Mouse (Mus musculus): ENCODE results near the gene Hdgf. TPM values are rescaled to one million over a fixed set of nuclear protein-coding genes. Genes with fewer than 3 reads are reported as not detected.
"Not testable (repeated sequence)": the region's sequence is repeated elsewhere in the genome, so short reads cannot be mapped to it uniquely, and the experiment has no call there.

The Hdgf gene
- polyA plus RNA-seq, 1 experiment from 2014 or later: 229 TPM

DNA sequence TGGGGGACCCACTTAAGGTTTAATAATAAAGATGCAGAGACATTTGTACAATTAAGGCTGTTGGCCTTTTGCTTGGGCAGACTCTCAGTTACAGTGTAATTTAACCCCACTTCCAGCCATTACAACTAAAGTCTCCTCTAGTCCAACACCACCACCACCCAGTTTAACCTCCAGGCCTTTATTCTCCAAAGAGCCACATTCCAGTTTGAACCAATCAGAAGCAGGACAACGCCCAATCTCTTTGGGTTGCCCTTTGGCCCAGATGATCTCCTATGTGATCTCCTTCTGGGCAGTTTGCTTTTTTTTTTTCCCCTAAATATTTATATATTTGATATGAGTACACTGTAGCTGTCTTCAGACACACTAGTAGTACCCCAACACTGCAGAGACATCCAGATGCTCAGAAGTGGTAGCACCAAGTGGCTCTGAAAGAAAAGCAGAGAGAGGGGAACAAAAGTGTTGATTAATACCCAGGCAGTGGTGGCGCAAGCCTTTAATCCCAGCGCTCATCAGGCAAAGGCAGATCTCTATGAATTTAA is 12.7 kb upstream of the Hdgf start:
- H3K9ac ChIP-seq: no peak overlapping the region
- H3K9me3 ChIP-seq: no peaks in the 10 kb centered on the region
- no peak overlapping the region for H3K4me3 ChIP-seq (replicated peaks)
- no peak overlapping the region for H3K4me2 ChIP-seq (replicated peaks)
- 78% methylated on average over 3 of the region's 3 CpGs for WGBS
- no peaks in the 10 kb centered on the region for H3K4me1 ChIP-seq (replicated peaks)
- H3K36me3 ChIP-seq: no peaks in the 10 kb centered on the region
- no peak for ATAC-seq
- H3K27me3 ChIP-seq (replicated peaks): no peaks in the 10 kb centered on the region
- H3K27ac ChIP-seq: no peak overlapping the region

DNA sequence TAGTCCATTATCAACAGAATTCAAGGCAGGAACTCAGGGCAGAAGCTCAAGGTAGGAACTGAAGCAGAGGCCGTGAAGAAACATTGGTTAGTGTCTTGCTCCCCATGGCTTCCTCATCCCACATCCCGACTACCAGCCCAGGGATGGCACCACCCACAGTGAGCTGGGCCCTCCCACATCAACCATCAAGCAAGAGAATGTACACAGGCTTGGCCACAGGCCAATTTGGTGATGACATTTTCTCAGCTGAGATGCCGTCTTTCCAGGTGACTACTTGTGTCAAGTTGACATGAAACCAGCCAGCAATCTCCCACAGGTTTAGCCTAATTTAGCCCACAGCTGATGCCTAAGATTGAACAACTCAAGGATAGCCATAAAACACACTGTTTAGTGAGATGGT is 6.9 kb upstream of the Hdgf start:
- WGBS: 75% methylated on average over 3 of the region's 3 CpGs
- H3K4me3 ChIP-seq (replicated peaks): no peak overlapping the region
- no peak overlapping the region for H3K4me2 ChIP-seq (replicated peaks)
- H3K27ac ChIP-seq: no peak overlapping the region
- H3K27me3 ChIP-seq (replicated peaks): no peaks in the 10 kb centered on the region
- no peak for ATAC-seq
- no peaks in the 10 kb centered on the region for H3K4me1 ChIP-seq (replicated peaks)
- no peaks in the 10 kb centered on the region for H3K9me3 ChIP-seq
- no peaks in the 10 kb centered on the region for H3K36me3 ChIP-seq
- H3K9ac ChIP-seq: no peak overlapping the region

DNA sequence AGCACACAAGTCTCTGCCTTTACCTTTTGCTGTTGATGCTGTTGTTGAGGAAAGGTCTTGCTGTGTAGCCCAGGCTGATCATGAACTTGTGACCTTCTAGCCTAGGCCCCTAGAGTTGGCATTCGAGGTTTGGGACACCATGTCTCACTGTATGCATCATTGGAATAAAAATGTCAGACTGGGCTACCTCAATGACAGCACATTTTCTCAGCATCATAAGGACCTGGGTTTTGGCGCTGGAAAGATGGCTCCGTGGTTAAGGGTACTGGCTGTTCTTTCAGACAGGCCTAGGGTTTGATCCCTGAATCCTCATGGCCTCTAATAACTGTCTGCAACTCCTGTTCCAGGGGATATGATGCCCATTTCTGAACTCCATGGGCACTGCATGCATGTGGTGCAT is 6.3 kb upstream of the Hdgf start:
- Histone ChIP-seq H3K4me1 (replicated peaks) (no peaks in the 10 kb centered on the region), H3K9me3 (no peaks in the 10 kb centered on the region), H3K27me3 (replicated peaks) (no peaks in the 10 kb centered on the region), H3K27ac (no peak overlapping the region), H3K9ac (no peak overlapping the region), H3K4me2 (replicated peaks) (no peak overlapping the region), H3K36me3 (no peaks in the 10 kb centered on the region), H3K4me3 (replicated peaks) (no peak overlapping the region)
- 82% methylated on average over 3 of the region's 3 CpGs for WGBS
- no peak for ATAC-seq

DNA sequence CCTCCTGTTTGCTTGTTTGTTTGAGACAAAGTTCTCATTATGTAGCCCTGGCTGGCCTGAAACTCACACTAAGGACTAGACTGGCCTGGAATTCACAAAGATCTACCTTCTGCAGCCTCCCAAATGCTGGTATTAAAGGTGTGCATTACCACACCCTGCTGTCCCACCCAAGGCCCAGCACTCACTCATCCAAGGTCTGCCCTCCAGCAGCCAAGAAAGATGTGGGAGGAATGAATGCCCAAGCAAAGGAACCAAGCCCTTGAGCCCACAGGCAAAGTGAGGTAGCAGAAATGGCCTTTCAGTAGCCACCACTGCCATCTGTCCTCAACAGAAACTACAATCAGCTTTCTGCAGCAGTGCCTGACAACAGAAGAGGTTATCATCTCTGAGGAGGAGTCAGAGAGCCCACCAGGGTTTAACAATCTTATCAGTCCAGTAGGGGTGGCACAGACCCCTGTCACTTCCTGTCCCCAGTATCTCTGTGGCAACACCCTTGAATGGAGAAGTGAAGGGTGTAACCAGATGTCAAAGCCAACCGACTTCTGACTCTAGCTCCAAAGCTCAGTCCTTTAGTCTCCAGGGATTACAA is 5.0 kb upstream of the Hdgf start:
- ATAC-seq: no peak

DNA sequence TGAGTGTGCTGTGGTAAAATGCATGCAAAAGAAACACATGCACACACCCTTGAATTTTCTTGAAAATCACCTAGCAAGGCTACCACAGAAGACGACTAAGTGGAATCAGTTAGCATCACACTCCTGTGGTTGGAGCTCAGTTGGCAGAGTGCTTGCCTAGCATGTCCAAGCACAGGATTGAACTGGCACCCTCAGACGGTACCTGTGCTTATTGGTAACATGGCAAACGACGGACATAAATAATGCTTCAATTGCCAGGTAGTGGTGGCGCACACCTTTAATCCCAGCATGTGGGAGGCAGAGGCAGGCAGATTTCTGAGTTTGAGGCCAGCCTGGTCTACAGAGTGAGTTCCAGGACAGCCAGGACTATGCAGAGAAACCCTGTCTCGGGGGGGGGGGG is 4.2 kb upstream of the Hdgf start:
- not testable (repeated sequence) for H3K27me3 ChIP-seq (replicated peaks); ATAC-seq; H3K36me3 ChIP-seq; H3K4me2 ChIP-seq (replicated peaks); H3K4me1 ChIP-seq (replicated peaks); H3K9ac ChIP-seq; H3K9me3 ChIP-seq; H3K27ac ChIP-seq; H3K4me3 ChIP-seq (replicated peaks)
- 76% methylated on average over 6 of the region's 6 CpGs for WGBS

More for the DNA sequence above, 5.0 kb upstream of the Hdgf start:
- Histone ChIP-seq H3K27ac (no peak overlapping the region), H3K4me1 (replicated peaks) (no peaks in the 10 kb centered on the region), H3K36me3 (no peaks in the 10 kb centered on the region), H3K27me3 (replicated peaks) (no peaks in the 10 kb centered on the region), H3K4me3 (replicated peaks) (no peak overlapping the region), H3K9me3 (no peaks in the 10 kb centered on the region), H3K9ac (no peak overlapping the region), H3K4me2 (replicated peaks) (no peak overlapping the region)
- 27% methylated on average over 1 of the region's 1 CpGs for WGBS

DNA sequence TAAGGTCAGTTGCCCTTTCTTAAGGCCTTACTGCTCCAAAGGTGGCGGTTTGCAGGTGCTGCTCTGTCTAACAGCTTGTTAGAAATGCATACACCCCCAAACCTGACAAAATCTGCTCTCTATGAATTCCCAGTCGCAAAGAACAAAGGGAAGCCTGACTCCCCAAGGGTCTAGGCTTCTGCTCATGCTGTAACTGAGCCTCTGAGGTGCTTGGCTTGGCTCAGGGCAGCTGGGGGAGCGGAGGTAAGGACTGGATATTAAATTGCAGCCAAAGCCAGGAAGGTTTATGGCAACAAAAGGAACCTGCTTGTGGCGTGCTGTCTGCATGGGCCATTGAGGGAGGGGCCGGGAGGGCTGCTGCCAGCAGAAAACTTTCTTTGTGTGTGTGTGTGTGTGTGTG is 2.3 kb upstream of the Hdgf start:
- no peak overlapping the region for H3K9ac ChIP-seq
- H3K27ac ChIP-seq: no peak overlapping the region
- no peak overlapping the region for H3K4me3 ChIP-seq (replicated peaks)
- no peaks in the 10 kb centered on the region for H3K27me3 ChIP-seq (replicated peaks)
- no peak for ATAC-seq
- peaks cover 13% of the 10 kb centered on the region for H3K4me1 ChIP-seq (replicated peaks)
- no peak overlapping the region for H3K4me2 ChIP-seq (replicated peaks)
- WGBS: 58% methylated on average over 5 of the region's 5 CpGs
- no peaks in the 10 kb centered on the region for H3K36me3 ChIP-seq
- no peaks in the 10 kb centered on the region for H3K9me3 ChIP-seq

DNA sequence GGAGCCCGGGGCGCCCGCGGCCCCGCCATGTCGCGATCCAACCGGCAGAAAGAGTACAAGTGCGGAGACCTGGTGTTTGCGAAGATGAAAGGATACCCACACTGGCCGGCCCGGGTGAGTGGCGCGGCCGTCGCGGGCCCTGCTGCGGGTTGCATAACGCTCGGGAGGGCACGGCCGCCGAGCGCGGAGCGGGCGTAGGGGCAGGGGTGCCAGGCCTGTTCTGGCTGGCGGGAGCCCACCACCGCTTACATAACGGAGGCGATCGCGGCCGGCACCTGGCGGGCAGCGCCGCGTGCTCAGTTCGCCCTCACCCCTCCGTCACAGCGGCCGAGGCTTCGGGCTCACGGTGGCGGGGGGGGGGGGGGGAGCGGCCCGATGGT is 470 bp downstream of the Hdgf start:
- WGBS: 0% methylated on average over 39 of the region's 47 CpGs
- ATAC-seq: peak; percentile 5; the same call in 1 of the 2 replicates
- H3K27me3 ChIP-seq (replicated peaks): no peaks in the 10 kb centered on the region
- H3K4me1 ChIP-seq (replicated peaks): peaks cover 38% of the 10 kb centered on the region
- H3K9me3 ChIP-seq: no peaks in the 10 kb centered on the region
- peak overlapping the region; percentile 80 for H3K4me2 ChIP-seq (replicated peaks)
- peak overlapping the region; percentile 83 for H3K4me3 ChIP-seq (replicated peaks)
- H3K36me3 ChIP-seq: no peaks in the 10 kb centered on the region
- peak overlapping the region; percentile 97 for H3K27ac ChIP-seq
- peak overlapping the region; percentile 88 for H3K9ac ChIP-seq

DNA sequence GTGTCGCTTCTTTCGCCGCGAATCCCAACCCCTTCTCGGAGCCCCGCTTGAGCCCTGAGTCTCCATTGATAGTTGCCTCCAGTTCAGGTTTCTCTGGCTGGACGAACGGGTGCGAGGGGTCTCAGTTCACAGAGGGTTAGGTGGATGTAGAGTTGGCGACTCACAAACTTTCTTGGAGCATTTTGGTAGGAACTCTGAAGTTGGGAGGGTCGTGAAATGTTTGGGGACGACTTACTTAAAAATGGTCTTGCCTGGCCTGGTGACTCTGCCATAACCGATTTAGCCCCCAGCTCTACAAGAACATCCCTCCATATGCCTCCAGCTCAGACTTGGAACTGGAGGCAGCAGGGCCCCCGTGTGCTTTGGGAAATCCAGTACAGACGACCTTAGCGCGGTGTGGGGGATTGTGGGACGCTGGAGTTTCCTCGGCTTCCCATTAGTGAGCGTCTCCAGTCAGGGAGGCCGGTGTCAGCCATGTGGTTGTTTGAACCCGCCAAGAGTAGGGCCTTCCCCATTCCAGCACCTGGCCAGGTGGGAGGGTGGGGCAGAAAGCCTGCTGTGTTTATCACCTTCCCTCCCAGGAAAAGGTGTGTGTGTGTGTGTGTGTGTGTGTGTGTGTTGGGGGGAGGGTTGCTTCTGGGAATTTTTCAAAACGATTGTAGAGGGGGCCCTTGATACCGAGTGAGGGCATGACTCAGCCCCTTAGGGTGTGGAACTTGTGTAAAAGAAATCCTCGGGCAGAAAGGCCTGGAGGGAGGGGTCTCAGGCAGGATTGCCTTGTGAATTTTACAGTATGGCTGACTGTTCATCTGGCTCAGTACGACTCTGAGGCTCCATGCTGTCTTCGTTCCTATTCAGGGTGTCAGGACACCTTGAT is 1.1 kb downstream of the Hdgf start:
- peak; percentile 52 for ATAC-seq
- H3K27ac ChIP-seq: peak overlapping the region; percentile 97
- no peaks in the 10 kb centered on the region for H3K36me3 ChIP-seq
- under 1% methylated on average over 27 of the region's 27 CpGs for WGBS
- H3K9me3 ChIP-seq: no peaks in the 10 kb centered on the region
- H3K4me2 ChIP-seq (replicated peaks): peak overlapping the region; percentile 80
- no peaks in the 10 kb centered on the region for H3K27me3 ChIP-seq (replicated peaks)
- H3K4me1 ChIP-seq (replicated peaks): peaks cover 38% of the 10 kb centered on the region
- H3K9ac ChIP-seq: peak overlapping the region; percentile 88
- H3K4me3 ChIP-seq (replicated peaks): peak overlapping the region; percentile 83

DNA sequence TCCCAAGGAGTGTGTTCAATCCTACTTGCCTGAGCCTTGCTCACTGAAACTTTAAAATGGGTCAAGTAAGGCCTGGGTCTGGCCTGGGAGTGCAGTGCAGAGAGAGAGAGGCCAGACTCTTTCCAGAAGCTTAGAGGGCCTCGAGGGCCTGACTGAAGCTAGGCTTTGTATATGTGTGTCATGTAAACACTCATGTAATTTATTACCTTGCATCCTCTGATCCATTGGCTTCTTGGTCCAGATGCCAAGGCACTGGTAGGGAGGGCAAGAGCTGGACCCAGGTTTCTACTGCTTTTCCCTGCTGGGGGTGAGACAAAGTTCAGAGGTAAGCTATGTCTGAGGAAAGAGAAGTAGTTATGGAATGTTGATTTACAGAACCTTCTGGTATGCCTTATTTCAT is 1.8 kb downstream of the Hdgf start:
- Histone ChIP-seq H3K27ac (peak overlapping the region; percentile 97), H3K27me3 (replicated peaks) (no peaks in the 10 kb centered on the region), H3K36me3 (no peaks in the 10 kb centered on the region), H3K4me3 (replicated peaks) (peak overlapping the region; percentile 83), H3K9me3 (no peaks in the 10 kb centered on the region), H3K9ac (peak overlapping the region; percentile 88), H3K4me2 (replicated peaks) (peak overlapping the region; percentile 80), H3K4me1 (replicated peaks) (peaks cover 38% of the 10 kb centered on the region)
- WGBS: 2% methylated on average over 1 of the region's 1 CpGs
- ATAC-seq: no peak

DNA sequence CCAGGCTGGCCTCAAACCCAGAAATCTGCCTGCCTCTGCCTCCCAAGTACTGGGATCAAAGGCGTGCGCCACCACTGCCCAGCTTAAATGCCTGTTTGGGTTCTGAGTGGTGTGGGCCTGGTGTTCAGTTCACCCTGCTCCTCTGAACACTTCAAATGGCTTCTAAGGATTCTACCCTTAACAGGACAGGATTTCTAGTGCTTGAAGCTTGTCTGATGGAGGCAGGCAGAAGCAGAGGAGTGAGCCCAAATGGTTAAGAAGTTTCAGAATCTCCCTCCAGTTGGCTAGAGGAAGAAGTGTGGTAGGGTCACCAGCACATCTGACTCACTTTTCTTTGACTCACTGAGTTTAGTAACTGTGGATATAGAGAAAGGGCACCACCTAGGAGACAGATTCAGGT is 3.3 kb downstream of the Hdgf start:
- no peak overlapping the region for H3K4me3 ChIP-seq (replicated peaks)
- ATAC-seq: no peak
- H3K27ac ChIP-seq: peak overlapping the region; percentile 90
- H3K4me2 ChIP-seq (replicated peaks): peak overlapping the region; percentile 80
- WGBS: 73% methylated on average over 2 of the region's 2 CpGs
- H3K36me3 ChIP-seq: peaks cover 13% of the 10 kb centered on the region
- no peaks in the 10 kb centered on the region for H3K27me3 ChIP-seq (replicated peaks)
- H3K9me3 ChIP-seq: no peaks in the 10 kb centered on the region
- H3K9ac ChIP-seq: peak overlapping the region; percentile 32; the same call in 1 of the 2 replicates
- peaks cover 38% of the 10 kb centered on the region for H3K4me1 ChIP-seq (replicated peaks)

DNA sequence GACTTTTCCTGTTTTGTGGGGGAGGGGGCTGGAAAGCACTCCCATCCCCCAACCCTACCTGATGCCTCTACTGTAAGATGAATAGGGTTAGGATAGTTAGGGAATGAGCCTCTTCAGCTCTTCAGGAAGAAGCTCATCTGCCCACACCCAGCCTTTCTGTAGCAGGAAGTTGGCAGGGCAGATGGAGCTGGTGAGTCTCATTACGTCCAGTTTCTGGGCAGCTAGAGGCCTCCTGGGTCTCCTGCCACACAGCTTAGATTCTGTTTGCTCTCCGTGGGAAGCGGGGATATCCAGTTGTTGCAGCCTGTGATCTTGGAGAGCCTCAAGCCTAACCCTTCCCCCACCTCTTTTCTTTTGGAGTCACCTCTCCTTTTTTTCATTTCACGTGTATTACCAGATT is 3.8 kb downstream of the Hdgf start:
- H3K9ac ChIP-seq: peak overlapping the region; percentile 32

DNA sequence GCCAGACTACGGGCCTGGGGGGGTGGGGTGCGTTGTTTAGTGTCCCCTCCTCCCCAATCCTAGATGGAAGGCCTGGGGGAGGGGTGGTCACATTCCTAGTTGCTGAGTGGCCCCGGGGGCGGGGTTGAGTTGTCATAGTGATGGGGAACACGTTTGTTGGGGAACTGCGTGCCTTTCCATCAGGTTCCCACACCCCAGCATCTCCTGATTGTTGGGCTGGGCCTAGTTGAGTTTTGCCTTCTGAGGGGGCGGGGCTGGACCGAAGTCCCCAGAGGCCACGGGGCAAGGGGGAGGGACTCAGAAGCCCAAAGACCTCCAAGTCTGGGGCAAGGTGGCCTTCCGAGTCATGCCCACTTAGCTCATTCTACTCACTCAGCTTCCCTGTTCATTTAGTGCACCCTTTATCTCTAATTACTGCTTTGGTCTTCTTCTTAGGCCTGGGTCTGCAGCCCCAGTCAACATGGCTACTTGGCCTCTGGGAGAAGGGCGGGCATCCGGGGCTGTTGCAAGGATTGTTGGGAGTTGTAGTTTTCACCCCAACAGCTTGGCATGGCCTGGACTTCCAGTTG is 4.5 kb downstream of the Hdgf start:
- H3K4me1 ChIP-seq (replicated peaks): peaks cover 38% of the 10 kb centered on the region
- H3K4me2 ChIP-seq (replicated peaks): peak overlapping the region; percentile 80
- peak overlapping the region; percentile 36 for H3K4me3 ChIP-seq (replicated peaks)
- WGBS: 8% methylated on average over 12 of the region's 12 CpGs
- peaks cover 20% of the 10 kb centered on the region for H3K36me3 ChIP-seq
- no peaks in the 10 kb centered on the region for H3K27me3 ChIP-seq (replicated peaks)
- peak overlapping the region; percentile 32 for H3K9ac ChIP-seq
- H3K27ac ChIP-seq: peak overlapping the region; percentile 90
- peak; percentile 70 for ATAC-seq
- H3K9me3 ChIP-seq: no peaks in the 10 kb centered on the region

More for the DNA sequence above, 3.8 kb downstream of the Hdgf start:
- peak overlapping the region; percentile 90 for H3K27ac ChIP-seq
- H3K4me3 ChIP-seq (replicated peaks): peak overlapping the region; percentile 36
- no peak for ATAC-seq
- no peaks in the 10 kb centered on the region for H3K27me3 ChIP-seq (replicated peaks)
- H3K4me2 ChIP-seq (replicated peaks): peak overlapping the region; percentile 80
- H3K36me3 ChIP-seq: peaks cover 17% of the 10 kb centered on the region
- peaks cover 38% of the 10 kb centered on the region for H3K4me1 ChIP-seq (replicated peaks)
- WGBS: 3% methylated on average over 4 of the region's 4 CpGs
- H3K9me3 ChIP-seq: no peaks in the 10 kb centered on the region
